Mouse (Mus musculus): ENCODE measurements around the gene Pkp4.

DNA sequence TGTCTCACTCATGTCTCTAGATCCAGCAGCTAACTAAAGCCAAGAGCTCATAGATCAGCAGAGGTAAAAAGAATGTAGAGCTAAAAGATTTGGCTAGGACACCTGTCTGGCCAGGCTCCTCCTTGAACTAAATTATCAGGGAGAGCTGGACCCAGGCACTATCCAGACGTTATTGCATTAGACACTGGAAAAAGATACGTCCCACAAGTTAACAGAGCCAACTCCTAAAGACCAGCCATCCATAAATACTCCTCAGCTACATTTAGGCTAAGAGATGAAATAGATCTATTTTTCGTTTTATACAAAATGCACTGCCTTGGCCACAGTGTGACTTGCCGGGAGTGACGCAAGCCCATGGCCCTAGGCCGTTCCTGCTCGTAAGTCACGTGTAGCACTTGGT lies 146.7 kb downstream of the Pkp4 start:
- TF ChIP-seq CHD2 (IDR thresholded peaks at IDR 0.05; ENCODE audit: low read depth, low read length) (no peak), HCFC1 (IDR thresholded peaks at IDR 0.05; ENCODE audit: borderline replicate concordance, insufficient read depth, low read length) (no peak), ZNF384 (IDR thresholded peaks at IDR 0.05; ENCODE audit: low read depth, low read length) (no peak), ZC3H11A (IDR thresholded peaks at IDR 0.05; ENCODE audit: borderline replicate concordance, low read depth, low read length) (no peak), MAFK (IDR thresholded peaks at IDR 0.05; ENCODE audit: insufficient read depth, low read depth, low read length) (no peak)

Measured in ES-E14 (cell line).